Mouse (Mus musculus) olfactory bulb, adult 2 months (tissue): ENCODE measurements around the gene Cxadr. TPM values are rescaled to one million over a fixed set of nuclear protein-coding genes. Genes with fewer than 3 reads are reported as not detected.

ENCODE experiments used
- H3K27ac ChIP-seq: fragments of 200-500 bp; 2 replicates; pipeline ENCODE4 v1.5.1; 2012; ENCODE audit warnings: low read depth, low read length; ENCODE audit not compliant: insufficient read depth
- H3K4me1 ChIP-seq: fragments of 200-500 bp; 2 replicates; pipeline ENCODE4 v1.6.1; 2012; ENCODE audit warnings: low read length; ENCODE audit not compliant: control insufficient read depth, insufficient read depth
- H3K4me3 ChIP-seq: fragments of 200-500 bp; 2 replicates; pipeline ENCODE4 v1.5.1; 2012; ENCODE audit warnings: mild to moderate bottlenecking, low read depth, low read length, moderate library complexity; ENCODE audit not compliant: insufficient read depth
- CTCF ChIP-seq: fragments of 200-500 bp; IDR thresholded peaks from 2 replicates; pipeline ENCODE4 v1.5.1; 2012; ENCODE audit warnings: low read depth, mild to moderate bottlenecking, low read length, moderate library complexity; ENCODE audit not compliant: insufficient read depth
- POLR2A ChIP-seq: fragments of 200-500 bp; IDR thresholded peaks from 2 replicates; pipeline ENCODE4 v1.6.1; 2012; ENCODE audit warnings: mild to moderate bottlenecking, low read depth, low read length, moderate library complexity; ENCODE audit not compliant: insufficient read depth
- WGBS: fragments of 180-500 bp; shearing (Covaris S2); methylation state at CpG from one replicate; pipeline ENCODE4 v1.1.7; 2018; 5-methylcytosine and 5-hydroxymethylcytosine counted together
- polyA plus RNA-seq: library from polyadenylated mRNA; stranded (reverse); fragments of >200 nt; gene quantifications from 2 replicates; pipeline ENCODE4 v1.2.4, GENCODE M21; 2012; ENCODE audit warnings: low replicate concordance; ENCODE audit not compliant: missing spikeins, insufficient read depth, insufficient read length

The Cxadr gene
- polyA plus RNA-seq, 1 experiment = not detected

DNA sequence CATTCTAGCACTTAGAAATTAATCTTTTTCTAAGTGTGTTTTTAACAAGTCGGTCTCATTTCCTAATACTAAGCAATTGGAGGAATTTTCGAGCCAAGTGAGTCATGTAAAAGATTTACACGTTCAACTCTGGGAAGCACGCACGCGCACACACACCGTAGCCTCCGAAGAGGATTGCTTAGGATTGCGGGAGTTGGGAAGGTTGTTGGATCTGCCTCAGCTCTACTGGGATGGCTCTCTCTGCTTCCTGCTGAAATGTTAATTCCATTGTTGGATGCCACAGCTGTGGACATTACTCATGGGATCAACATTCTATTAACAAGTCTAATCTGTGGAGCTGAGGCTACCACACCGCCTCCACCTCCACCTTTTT lies 1.4 kb downstream of the Cxadr start:
- H3K4me3 ChIP-seq = peak overlapping the region; percentile 83
- TF ChIP-seq POLR2A = no peak
- TF ChIP-seq CTCF = no peak
- no peak overlapping the region for H3K27ac ChIP-seq
- H3K4me1 ChIP-seq = peaks cover 3% of the 10 kb centered on the region; the same call in 1 of the 2 replicates
- WGBS = 5% methylated on average over 10 of the region's 10 CpGs

- H3K4me1 ChIP-seq = peaks cover 3% of the 10 kb centered on the region; the same call in 1 of the 2 replicates
- TF ChIP-seq POLR2A (no peak), CTCF (no peak)
- WGBS = 91% methylated on average over 12 of the region's 12 CpGs
Observed at GRCm38 (mm10) chr16:78305606-78306100, 4.4 kb downstream of the Cxadr start.

GRCm38 (mm10) chr16:78306606-78307005 lies 5.3 kb downstream of the Cxadr start:
- Histone ChIP-seq H3K4me1 (no peaks in the 10 kb centered on the region; the same call in 1 of the 2 replicates), H3K27ac (no peak overlapping the region), H3K4me3 (no peak overlapping the region)
- TF ChIP-seq CTCF (no peak), POLR2A (no peak)
- 92% methylated on average over 8 of the region's 8 CpGs for WGBS

More at GRCm38 (mm10) chr16:78305606-78306100, 4.4 kb downstream of the Cxadr start:
- no peak overlapping the region for H3K4me3 ChIP-seq
- no peak overlapping the region for H3K27ac ChIP-seq

DNA sequence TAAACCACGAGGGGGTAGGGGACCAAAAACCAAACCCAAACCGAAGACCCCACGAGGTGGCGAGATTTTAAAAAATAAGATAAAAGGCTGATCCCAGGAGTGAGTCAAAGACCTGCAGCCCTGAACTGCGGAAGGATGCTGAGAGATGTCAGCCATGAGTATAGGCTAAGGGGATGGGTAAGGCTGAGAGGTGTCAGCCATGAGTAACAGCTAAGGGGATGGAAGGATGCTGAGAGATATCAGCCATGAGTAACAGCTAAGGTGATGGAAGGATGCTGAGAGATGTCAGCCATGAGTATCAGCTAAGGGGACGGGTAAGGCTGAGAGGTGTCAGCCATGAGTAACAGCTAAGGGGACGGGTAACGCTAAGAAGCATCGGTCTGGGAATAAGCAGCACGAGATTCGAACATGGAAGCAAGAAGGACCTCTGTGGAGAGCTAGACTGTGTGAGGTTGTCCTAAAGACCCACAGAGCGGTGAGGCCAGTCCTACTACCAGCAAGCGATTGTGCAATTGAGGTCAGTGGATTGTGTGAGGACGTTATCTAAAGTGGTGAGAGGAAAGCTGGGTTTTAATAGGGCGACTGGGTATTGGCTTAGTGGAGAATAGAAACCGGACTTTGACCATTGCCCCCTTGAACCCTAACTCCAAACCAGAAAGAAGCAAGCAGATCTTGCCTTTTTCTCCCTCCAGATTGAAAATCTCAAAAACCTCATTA lies 6.3 kb downstream of the Cxadr start:
- 93% methylated on average over 16 of the region's 16 CpGs for WGBS
- H3K27ac ChIP-seq = no peak overlapping the region
- H3K4me3 ChIP-seq = no peak overlapping the region
- TF ChIP-seq CTCF = no peak
- TF ChIP-seq POLR2A = no peak
- H3K4me1 ChIP-seq = no peaks in the 10 kb centered on the region; the same call in 1 of the 2 replicates

- H3K27ac ChIP-seq = no peak overlapping the region
- WGBS = 89% methylated on average over 6 of the region's 6 CpGs
- no peaks in the 10 kb centered on the region; the same call in 1 of the 2 replicates for H3K4me1 ChIP-seq
- H3K4me3 ChIP-seq = no peak overlapping the region
- TF ChIP-seq CTCF = no peak
- TF ChIP-seq POLR2A = no peak
Observed at GRCm38 (mm10) chr16:78309258-78309657, 8.0 kb downstream of the Cxadr start.

- no peak for TF ChIP-seq POLR2A
- TF ChIP-seq CTCF = no peak
- Histone ChIP-seq H3K27ac (no peak overlapping the region), H3K4me3 (no peak overlapping the region), H3K4me1 (no peaks in the 10 kb centered on the region; the same call in 1 of the 2 replicates)
- WGBS = 20% methylated on average over 16 of the region's 16 CpGs
Observed at GRCm38 (mm10) chr16:78313135-78313887, 12.0 kb downstream of the Cxadr start.

- H3K27ac ChIP-seq = no peak overlapping the region
- H3K4me3 ChIP-seq = no peak overlapping the region
- WGBS = 23% methylated on average over 6 of the region's 6 CpGs
- TF ChIP-seq POLR2A (no peak), CTCF (no peak)
- no peaks in the 10 kb centered on the region; the same call in 1 of the 2 replicates for H3K4me1 ChIP-seq
Observed at GRCm38 (mm10) chr16:78314026-78314425, 12.7 kb downstream of the Cxadr start.

DNA sequence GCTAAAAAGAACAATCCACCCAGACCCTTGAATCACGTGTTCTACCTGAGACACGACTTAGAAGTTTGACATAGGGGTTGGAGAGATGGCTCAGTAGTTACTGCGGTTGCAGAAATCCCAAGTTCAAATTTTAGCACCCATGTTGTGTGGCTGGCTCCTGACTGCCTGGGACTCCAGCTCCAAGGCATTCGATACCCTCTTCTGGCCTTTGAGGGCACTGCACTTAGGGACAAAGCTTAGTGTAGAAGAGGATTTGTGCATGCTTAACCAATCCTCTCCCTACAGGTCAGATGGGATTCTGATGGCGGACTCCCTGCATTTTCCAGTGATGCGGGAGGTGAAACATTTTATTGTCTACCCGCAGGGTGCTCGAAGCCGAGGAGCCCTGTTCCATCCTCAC lies 15.6 kb downstream of the Cxadr start:
- Histone ChIP-seq H3K4me3 (no peak overlapping the region), H3K27ac (no peak overlapping the region), H3K4me1 (no peaks in the 10 kb centered on the region; the same call in 1 of the 2 replicates)
- TF ChIP-seq POLR2A (no peak), CTCF (peak; percentile 23; the same call in 1 of the 2 replicates)
- 85% methylated on average over 9 of the region's 9 CpGs for WGBS

DNA sequence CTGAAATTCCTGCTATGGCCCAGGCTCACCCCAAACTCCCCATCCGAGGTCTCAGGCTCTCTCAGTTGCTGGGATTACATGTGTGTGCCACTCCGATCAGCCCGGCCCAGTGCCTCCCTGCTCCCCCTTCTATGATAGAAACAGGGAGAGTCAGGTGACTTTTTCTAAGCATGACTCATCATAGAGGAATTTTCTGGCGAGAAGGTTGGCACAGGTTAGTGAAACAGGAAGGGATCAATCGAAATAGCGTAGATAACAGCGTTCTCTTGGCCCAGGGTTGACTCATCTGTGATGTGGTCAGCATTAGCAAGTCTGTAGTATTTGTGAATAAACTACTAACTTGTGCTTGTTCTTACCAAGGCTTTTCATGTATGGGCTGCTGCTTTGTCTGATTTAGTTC lies 16.7 kb downstream of the Cxadr start:
- TF ChIP-seq POLR2A (no peak), CTCF (no peak)
- WGBS = 74% methylated on average over 7 of the region's 7 CpGs
- no peak overlapping the region for H3K27ac ChIP-seq

More for the DNA sequence above, 16.7 kb downstream of the Cxadr start:
- no peaks in the 10 kb centered on the region; the same call in 1 of the 2 replicates for H3K4me1 ChIP-seq
- H3K4me3 ChIP-seq = no peak overlapping the region
